Mouse (Mus musculus): ENCODE measurements around the gene Kcnj12.

Gene Kcnj12

GRCm38 (mm10) chr11:61025594-61025993, 3.2 kb downstream of the Kcnj12 start:
- no peak for DNase-seq

GRCm38 (mm10) chr11:61026381-61026780, 4.0 kb downstream of the Kcnj12 start:
- no peak for DNase-seq

- DNase-seq, result no peak
Observed at GRCm38 (mm10) chr11:61027160-61027559, 4.8 kb downstream of the Kcnj12 start.

- no peak for DNase-seq
Observed at GRCm38 (mm10) chr11:61028211-61028950, 6.0 kb downstream of the Kcnj12 start.

- DNase-seq, result no peak
Observed at GRCm38 (mm10) chr11:61029116-61029740, 6.9 kb downstream of the Kcnj12 start.

- DNase-seq, result no peak
Observed at GRCm38 (mm10) chr11:61029864-61030595, 7.7 kb downstream of the Kcnj12 start.

- DNase-seq, result no peak
Observed at GRCm38 (mm10) chr11:61031137-61031536, 8.8 kb downstream of the Kcnj12 start.

- no peak for DNase-seq
Observed at GRCm38 (mm10) chr11:61031658-61032445, 9.5 kb downstream of the Kcnj12 start.

GRCm38 (mm10) chr11:61032481-61032880, 10.1 kb downstream of the Kcnj12 start:
- DNase-seq, result no peak

- no peak for DNase-seq
Observed at GRCm38 (mm10) chr11:61033160-61033559, 10.8 kb downstream of the Kcnj12 start.

- no peak for DNase-seq
Observed at GRCm38 (mm10) chr11:61036639-61037038, 14.3 kb downstream of the Kcnj12 start.

GRCm38 (mm10) chr11:61038277-61038782, 16.0 kb downstream of the Kcnj12 start:
- DNase-seq, result no peak

- DNase-seq, result no peak
Observed at GRCm38 (mm10) chr11:61040856-61041652, 18.7 kb downstream of the Kcnj12 start.

- no peak for DNase-seq
Observed at GRCm38 (mm10) chr11:61042593-61042992, 20.2 kb downstream of the Kcnj12 start.

- DNase-seq, result no peak
Observed at GRCm38 (mm10) chr11:61043055-61043992, 21.0 kb downstream of the Kcnj12 start.

GRCm38 (mm10) chr11:61044741-61045140, 22.4 kb downstream of the Kcnj12 start:
- DNase-seq, result no peak

GRCm38 (mm10) chr11:61047441-61047840, 25.1 kb downstream of the Kcnj12 start:
- DNase-seq, result no peak

- DNase-seq, result no peak
Observed at GRCm38 (mm10) chr11:61051151-61051550, 28.8 kb downstream of the Kcnj12 start.

- DNase-seq, result no peak
Observed at GRCm38 (mm10) chr11:61056871-61057270, 34.5 kb downstream of the Kcnj12 start.

- DNase-seq, result no peak
Observed at GRCm38 (mm10) chr11:61059691-61060457, 37.5 kb downstream of the Kcnj12 start.

Measured in right cerebral cortex, postnatal 14 days (tissue).